Mouse (Mus musculus) layer of hippocampus, postnatal 10 days (tissue): ENCODE measurements around the gene Atp5f1. TPM values are rescaled to one million over a fixed set of nuclear protein-coding genes. Genes with fewer than 3 reads are reported as not detected.

Experiments used
- DNase-seq, 2 experiments: peaks; one replicate each; pipeline ENCODE4 v3.0.0; 2021; ENCODE audit warnings: low spot score in 2 of 2
- total RNA-seq, 2 experiments: library from RNA; stranded (reverse); gene quantifications; 2 replicates each; pipeline ENCODE4 v1.2.3; 2021

Atp5f1 gene
- total RNA-seq, 2 experiments from 2014 or later, result 325 to 334 TPM

GRCm38 (mm10) chr3:105904213-105904612, 55.7 kb downstream of the Atp5f1 start:
- no peak for DNase-seq

GRCm38 (mm10) chr3:105901468-105901867, 58.4 kb downstream of the Atp5f1 start:
- DNase-seq, result no peak

GRCm38 (mm10) chr3:105900716-105901115, 59.2 kb downstream of the Atp5f1 start:
- no peak for DNase-seq

- no peak for DNase-seq
Measured at GRCm38 (mm10) chr3:105900266-105900665, 59.6 kb downstream of the Atp5f1 start.

- DNase-seq, result peak; percentile 85 to 89
Measured at GRCm38 (mm10) chr3:105899394-105900147, 60.3 kb downstream of the Atp5f1 start.

GRCm38 (mm10) chr3:105898861-105899260, 61.0 kb downstream of the Atp5f1 start:
- no peak for DNase-seq

- no peak for DNase-seq
Measured at GRCm38 (mm10) chr3:105898325-105898724, 61.6 kb downstream of the Atp5f1 start.

- no peak for DNase-seq
Measured at GRCm38 (mm10) chr3:105896811-105897210, 63.1 kb downstream of the Atp5f1 start.

- DNase-seq, result peak; percentile 65
Measured at GRCm38 (mm10) chr3:105894601-105895592, 65.0 kb downstream of the Atp5f1 start.

GRCm38 (mm10) chr3:105893941-105894391, 65.9 kb downstream of the Atp5f1 start:
- no peak for DNase-seq

Other genes starting within 250 kb of the Atp5f1 start
- gene Rap1a, start 158.8 kb downstream of the Atp5f1 start, total RNA-seq, result 10 to 100 TPM; 95.2 to 98.6 TPM
- gene Adora3, start 89.2 kb downstream of the Atp5f1 start, total RNA-seq, result 1 to 10 TPM in 1 of 2 experiments, under 1 TPM in 1; 0.34 to 1.1 TPM
- under 1 TPM in 1 of 2 experiments, not detected in 1; 0.47 TPM for gene Tmigd3, start 89.2 kb downstream of the Atp5f1 start, total RNA-seq
- gene I830077J02Rik, start 27.4 kb downstream of the Atp5f1 start, total RNA-seq, result 1 to 10 TPM; 1.2 to 1.6 TPM
- 10 to 100 TPM; 62.4 to 63.4 TPM for gene Wdr77, start 730 bp downstream of the Atp5f1 start, total RNA-seq
- gene Ovgp1, start 13.6 kb upstream of the Atp5f1 start, total RNA-seq, result 1 to 10 TPM; 2.2 to 2.5 TPM
- gene Pifo, start 54.5 kb upstream of the Atp5f1 start, total RNA-seq, result 1 to 10 TPM in 1 of 2 experiments, under 1 TPM in 1; 0.65 to 1.4 TPM
- under 1 TPM in 1 of 2 experiments, not detected in 1; 0.39 TPM for gene Chil5, start 72.7 kb upstream of the Atp5f1 start, total RNA-seq
- 1 to 10 TPM in 1 of 2 experiments, under 1 TPM in 1; 0.91 to 1.3 TPM for gene Chia1, start 153.1 kb upstream of the Atp5f1 start, total RNA-seq
- under 1 TPM in 1 of 2 experiments, not detected in 1; 0.39 TPM for gene Chil3, start 207.5 kb upstream of the Atp5f1 start, total RNA-seq